Mouse (Mus musculus) T-cell, adult 66 days (primary cell): ENCODE data around the gene Txnrd2. TPM values are rescaled to one million over a fixed set of nuclear protein-coding genes. Genes with fewer than 3 reads are reported as not detected.

Source experiments
- total RNA-seq, 2 experiments: library from RNA; stranded (reverse); gene quantifications; 3 replicates in 1 of 2; 4 replicates in 1 of 2; pipeline ENCODE4 v1.2.4; 2023

The Txnrd2 gene
- total RNA-seq = 10 to 100 TPM; 17.8 to 19.8 TPM

GRCm38 (mm10) chr16:18426215-18426791, at the start of gene Txnrd2:
Txnrd2 (plus strand) TSS chr16:18426384.

GRCm38 (mm10) chr16:18426802-18427280, 657 bp downstream of the Txnrd2 start, which contains the start of gene Comt:
Comt (minus strand) TSS chr16:18426852.

GRCm38 (mm10) chr16:18498558-18498990, 72.4 kb downstream of the Txnrd2 start, which contains the start of the genes Gnb1l and Rtl10:
Gnb1l (plus strand) TSS chr16:18498713.
Rtl10 (plus strand) TSS chr16:18498901.

Other genes starting within 250 kb of the Txnrd2 start
- gene Ccdc188, start 208.5 kb upstream of the Txnrd2 start, total RNA-seq = not detected
- gene Zdhhc8, start 191.2 kb upstream of the Txnrd2 start, total RNA-seq = 10 to 100 TPM; 32.9 to 39.7 TPM
- 10 to 100 TPM; 76.2 to 88.4 TPM for gene Trmt2a, start 177.7 kb upstream of the Txnrd2 start, total RNA-seq
- 100 to 1,000 TPM in 1 of 2 experiments, 10 to 100 TPM in 1; 97.6 to 107 TPM for gene Ranbp1, start 177.7 kb upstream of the Txnrd2 start, total RNA-seq
- gene Gm49776, start 168.1 kb upstream of the Txnrd2 start, total RNA-seq = not detected
- gene Dgcr8, start 137.1 kb upstream of the Txnrd2 start, total RNA-seq = 10 to 100 TPM; 53.5 to 60.6 TPM
- 10 to 100 TPM; 46.6 to 57.9 TPM for gene Tango2, start 78.3 kb upstream of the Txnrd2 start, total RNA-seq
- 1 to 10 TPM; 4.9 TPM for gene Arvcf, start 78.2 kb upstream of the Txnrd2 start, total RNA-seq
- gene Comt, start 468 bp downstream of the Txnrd2 start, total RNA-seq = 10 to 100 TPM; 13.4 to 18.8 TPM
- gene Gnb1l, start 72.3 kb downstream of the Txnrd2 start, total RNA-seq = 10 to 100 TPM; 11.5 to 14.6 TPM
- gene Rtl10, start 72.5 kb downstream of the Txnrd2 start, total RNA-seq = 10 to 100 TPM in 1 of 2 experiments, 1 to 10 TPM in 1; 8.9 to 13.0 TPM
- gene Tbx1, start 164.3 kb downstream of the Txnrd2 start, total RNA-seq = not detected
- not detected for gene Gp1bb, start 196.0 kb downstream of the Txnrd2 start, total RNA-seq
- gene Gm49601, start 200.0 kb downstream of the Txnrd2 start, total RNA-seq = not detected
- gene Sept5, start 203.6 kb downstream of the Txnrd2 start, total RNA-seq = under 1 TPM; 0.21 to 0.26 TPM